Mouse (Mus musculus) CH12F3 (cell line): ENCODE data around the gene C5ar2.

Experiments
- in situ Hi-C: fragments of 300-500 bp; cut with MboI; formaldehyde crosslinking; loops from 2 replicates; pipeline ENCODE4 v1.14.3; 2020; ENCODE audit warnings: low sequenced_read_pairs

The C5ar2 gene

DNA sequence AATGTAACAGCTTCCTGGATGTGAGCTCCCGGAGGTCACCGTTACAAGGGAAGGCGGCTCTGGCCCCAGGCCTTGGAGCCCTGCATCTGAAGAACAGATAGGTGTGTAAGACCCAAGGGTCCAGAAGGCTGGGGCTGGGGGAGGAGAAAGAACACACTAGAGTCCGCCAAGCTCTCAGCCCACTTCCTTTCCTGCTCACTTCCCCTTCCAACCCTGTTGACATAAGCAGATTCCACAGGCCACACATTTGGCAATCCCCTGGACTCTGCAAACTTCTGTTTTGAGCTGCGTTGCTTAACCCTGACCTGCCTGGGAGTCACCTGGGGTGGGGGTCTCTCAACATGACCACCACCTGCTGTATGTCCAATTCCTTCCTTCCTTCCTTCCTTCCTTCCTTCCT, at the start of gene C5ar2:
Gene C5ar2, minus strand, starts transcription at position 88 of the 400 bp plus-strand sequence.
- in situ Hi-C loops, result no loop called here

DNA sequence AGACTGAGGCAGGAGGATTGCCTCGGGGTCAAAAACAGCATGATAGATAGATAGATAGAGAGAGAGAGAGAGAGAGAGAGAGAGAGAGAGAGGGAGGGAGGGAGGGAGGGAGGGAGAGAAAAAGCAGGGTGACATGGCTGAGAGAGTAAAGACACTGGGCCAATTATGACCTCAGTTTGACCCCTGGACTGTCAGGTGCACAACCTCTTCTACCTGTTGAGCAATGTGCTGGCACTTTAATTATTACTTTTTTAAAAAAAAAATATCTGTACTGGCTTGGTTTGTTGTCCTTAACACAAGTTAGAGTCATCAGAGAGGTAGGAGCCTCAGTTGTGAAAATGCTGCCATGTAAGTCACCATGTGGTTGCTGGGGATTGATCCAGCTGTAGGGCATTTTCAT, 43.8 kb upstream of the C5ar2 start:
- in situ Hi-C loops, result no loop called here

DNA sequence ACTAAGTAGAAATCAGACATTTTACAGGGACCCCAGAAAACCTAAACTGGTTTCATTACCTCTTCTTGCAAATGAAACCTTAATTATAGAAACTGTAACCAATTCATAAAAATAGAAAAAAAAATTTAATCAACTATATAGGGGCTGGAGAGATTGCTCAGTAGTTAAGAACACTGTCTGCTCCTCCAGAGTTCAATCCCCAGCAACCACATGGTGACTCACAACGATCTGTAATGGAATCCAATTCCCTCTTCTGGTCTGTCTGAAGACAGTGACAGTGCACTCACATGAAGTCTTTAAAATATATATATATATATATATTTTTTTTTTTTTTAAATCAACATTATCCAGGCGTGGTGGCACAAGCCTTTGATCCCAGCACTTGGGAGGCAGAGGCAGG, 43.1 kb upstream of the C5ar2 start:
- in situ Hi-C loops, result no loop called here

DNA sequence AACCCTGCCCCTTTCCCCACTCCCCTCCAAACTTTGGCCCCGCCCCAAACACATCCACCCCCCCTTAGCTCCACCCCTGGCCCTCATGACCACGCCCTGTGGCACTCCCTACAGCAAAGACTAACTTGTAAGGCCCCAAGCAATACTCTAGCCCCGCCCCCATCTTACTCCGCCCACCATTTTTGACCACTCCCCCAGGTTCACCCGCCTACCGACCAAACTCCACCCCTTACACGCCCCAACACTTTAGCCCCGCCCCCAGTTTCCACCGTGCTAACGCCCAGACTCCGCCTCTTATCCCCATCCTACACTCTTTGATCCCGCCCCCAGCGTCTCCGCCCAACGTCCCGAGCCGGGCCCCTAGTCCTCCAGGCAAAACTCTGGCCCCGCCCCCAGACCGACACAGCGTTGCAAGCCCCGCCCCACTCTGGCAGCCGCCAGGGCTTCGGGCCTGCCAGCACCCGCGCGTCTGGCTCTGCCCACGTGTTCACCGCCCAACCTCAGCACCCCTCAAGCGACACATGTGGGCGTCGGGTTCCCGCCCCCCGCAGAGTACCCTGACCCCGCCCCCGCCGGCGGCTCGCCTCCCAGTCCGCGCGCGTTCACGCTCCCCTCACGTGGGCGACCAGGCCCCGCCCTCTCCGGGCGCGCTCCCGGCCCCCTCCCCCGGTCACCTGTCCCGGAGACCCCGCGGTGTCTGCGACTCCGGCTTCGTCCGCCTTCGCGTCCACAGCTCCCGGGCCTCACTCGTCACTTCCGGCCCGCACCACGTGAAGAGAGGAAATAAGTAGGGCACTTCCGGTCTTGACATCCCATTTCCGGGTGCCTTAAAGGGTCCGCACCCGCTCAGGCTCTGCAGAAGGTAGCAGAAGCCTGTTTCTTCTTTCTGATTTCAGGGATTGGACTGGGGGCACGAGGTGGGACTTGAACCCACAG, 42.3 kb upstream of the C5ar2 start, which contains the start of gene Ccdc9:
Gene Ccdc9, minus strand, starts transcription at position 770 of the 936 bp plus-strand sequence.
- in situ Hi-C loops, result no loop called here

DNA sequence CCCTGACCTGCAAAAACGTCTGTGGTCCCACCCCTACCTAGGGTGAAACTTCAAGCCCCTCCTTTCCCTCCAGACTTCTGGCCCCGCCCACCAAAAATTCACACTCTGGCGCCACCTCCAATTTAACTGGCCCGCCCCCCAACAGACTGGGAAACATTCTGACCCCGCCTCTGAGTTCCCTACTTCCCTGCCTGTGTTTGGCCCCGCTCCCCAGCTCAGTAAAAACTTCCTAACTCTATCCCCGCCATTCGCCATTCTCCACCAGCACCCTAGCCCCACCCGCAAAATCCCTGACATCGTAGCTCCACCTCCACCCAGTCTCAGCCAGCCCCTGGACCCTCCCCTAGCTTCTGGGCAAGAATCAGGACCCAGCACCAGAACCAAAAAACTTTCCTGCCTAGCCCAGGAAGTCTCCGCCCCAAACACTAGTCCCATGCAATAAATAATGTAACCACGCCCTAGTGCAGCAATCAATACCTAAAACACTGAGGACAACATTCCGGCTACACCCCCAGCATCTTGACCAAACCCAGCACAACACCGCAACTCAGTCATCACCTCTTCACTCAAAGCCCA, 41.6 kb upstream of the C5ar2 start:
- in situ Hi-C loops, result no loop called here

DNA sequence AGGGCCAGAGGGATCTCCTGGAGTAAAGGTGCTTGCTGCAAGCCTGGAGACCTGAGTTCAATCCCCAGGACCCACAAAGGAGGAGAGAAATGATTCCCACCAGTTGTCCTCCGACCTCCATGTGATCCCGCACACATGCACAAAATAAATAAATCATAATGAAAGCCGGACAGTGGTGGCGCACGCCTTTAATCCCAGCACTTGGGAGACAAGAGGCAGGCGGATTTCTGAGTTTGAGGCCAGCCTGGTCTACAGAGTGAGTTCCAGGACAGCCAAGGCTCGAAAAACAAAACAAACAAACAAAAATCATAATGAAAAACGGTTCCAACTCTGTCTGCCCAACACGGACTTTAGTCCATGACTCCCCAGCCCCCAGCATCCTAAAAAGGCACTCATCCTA, 41.0 kb upstream of the C5ar2 start:
- in situ Hi-C loops, result no loop called here

DNA sequence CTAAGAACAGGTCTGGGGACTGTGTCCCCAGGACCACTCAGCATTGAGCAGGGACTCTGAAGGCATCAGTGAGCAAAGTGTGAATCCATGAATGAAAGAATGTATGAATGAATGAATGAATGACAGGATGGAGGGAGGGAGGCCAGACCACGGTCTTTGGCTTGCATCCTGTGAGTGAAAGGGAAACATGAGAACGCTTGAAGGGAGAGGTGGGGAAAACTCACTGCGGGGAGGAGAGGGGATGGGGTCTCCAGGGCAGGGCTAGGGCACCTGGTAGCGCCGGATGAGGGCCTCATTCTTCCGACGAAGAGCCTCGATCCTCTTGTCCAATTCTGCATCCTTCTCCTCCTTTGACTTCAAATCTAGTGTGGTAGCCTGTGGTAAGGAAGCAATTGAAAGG, 40.0 kb upstream of the C5ar2 start:
- in situ Hi-C loops, result no loop called here

DNA sequence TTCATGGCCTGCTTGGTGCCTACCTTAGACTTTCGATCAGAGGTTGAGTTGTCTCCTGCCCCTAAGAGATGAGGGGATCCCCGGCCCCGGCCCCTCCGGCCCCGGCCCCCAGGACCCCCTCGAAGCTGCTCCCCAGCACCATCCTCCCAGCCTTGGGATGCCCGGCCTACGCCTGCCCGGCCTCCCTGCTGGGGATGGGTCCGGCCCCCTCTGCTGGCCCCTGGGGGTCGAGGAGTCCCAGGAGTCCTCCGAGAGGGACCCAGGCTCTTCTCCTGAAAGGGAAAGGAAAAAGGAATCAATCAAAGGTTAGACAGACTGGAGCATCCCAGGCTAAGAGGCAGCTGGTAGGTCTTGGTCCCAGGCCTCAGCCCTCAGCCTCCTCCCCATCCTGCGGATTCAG, 38.4 kb upstream of the C5ar2 start:
- in situ Hi-C loops, result no loop called here

DNA sequence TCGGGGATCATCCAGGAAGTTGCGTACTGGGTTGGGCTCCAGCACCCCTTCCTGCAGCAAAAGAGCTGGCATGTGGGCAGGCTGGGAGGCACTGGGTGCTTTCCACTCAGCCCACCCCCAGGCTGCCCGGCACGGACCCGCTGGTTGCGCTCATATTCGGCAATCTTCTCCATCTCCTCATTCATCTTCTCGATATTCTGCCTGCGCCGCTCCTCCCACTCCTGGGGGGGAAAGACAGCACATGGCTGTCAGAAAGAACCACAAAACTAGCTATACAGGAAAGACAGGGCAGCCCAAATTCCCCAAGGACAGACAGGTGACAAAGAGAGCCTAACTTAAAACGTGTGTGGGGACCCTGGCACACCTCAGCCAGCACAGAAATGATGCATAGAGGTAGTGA, 36.8 kb upstream of the C5ar2 start:
- in situ Hi-C loops, result no loop called here

DNA sequence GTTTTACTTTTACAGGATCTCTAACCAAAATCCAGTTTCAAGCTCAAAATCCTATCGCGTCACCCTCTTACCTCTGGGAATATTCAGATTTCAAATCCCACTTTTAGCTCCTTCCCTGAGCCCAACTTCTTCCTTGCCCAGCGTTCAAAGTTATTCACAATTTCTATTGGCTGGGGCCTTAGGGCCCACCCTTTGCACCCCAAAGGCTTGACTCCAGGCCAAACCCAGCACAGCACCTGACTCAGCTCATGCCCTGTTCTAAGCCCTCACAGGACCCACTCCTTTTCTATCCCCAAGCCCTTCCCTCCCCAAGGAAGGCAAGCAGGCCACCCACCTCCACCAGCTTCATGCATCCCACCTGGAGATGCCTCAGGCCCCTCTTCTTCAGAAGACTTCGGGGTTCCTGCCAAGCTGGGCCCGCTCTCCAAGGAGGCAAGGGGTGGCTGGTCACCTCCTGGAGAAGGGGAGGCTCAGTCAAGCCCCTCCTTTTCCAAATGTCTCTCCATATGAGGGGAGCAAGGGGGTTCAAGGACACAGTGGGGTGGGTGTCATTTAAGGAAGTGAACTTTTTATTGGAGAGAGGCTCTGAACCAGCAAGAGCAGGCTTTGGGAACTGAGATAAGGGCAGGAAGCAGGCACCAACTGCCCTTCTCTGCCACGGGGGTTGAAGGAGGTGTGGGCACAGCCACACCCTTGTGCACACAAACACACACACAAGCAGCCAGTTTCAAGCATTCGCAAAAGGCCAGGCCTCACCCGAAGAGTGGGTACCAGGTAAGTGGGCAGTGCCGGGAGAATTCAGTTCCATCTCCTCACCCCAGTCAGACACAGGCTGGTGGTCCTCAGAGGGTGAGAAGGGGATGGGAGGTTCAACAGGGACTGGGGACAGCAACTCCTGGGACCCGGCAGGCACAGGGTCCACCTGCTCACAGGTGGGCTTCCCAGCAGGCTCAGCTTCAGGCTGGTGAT, 31.3 kb upstream of the C5ar2 start:
- in situ Hi-C loops, result no loop called here

DNA sequence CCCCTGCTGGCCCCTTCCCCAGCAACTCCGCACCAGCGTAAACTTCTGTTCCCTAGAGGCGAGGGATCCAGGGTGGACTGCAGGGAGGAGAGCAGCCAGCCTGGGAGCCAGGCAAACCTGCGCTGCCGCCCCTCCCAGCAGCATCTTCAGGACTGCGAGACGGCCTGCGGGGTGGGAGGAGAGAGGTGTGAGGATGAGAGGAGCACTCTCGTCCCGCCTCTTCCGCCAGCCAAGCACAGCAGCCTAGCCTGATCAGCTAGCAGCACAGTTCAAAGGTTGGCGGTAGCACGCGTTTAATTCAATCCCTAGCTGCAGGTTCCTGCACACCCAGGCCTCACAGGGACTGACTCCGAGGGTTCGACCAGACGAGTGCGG, 29.8 kb upstream of the C5ar2 start:
- in situ Hi-C loops, result no loop called here

DNA sequence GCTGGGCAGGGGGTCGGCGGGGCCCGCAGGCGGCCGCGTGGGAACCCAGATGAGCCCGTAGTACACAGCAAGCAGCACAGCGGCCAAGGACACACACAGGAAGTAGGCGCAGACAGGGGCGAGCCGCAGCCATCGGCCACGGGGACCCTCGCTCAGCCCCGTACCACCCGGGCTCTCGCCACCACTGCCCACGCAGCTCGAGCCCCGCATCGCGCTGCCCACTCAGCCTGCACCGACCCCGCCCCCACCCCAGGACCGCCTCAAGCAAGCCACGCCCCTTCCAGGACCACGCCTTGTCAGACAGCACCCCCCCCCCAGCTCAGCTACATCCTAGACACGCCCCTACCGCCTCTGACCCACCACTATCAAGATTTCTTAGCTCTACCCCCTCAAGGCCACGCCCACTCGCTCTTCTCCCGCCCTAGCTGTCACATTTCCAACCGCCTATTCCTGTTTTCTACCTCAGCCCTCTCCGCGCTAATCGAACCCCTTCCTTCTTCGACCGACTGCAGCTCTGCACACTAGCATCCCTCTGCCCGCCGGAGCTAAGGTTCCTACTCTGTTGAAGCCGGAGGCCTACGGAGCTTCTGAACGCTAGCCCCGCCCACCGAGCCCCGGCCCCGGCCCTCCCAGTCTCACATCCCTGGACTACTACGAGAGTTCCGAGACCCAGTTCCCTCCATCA, 29.3 kb upstream of the C5ar2 start, which contains the start of gene Inafm1:
Gene Inafm1, minus strand, starts transcription at position 537 of the 685 bp plus-strand sequence.
- in situ Hi-C loops, result no loop called here

DNA sequence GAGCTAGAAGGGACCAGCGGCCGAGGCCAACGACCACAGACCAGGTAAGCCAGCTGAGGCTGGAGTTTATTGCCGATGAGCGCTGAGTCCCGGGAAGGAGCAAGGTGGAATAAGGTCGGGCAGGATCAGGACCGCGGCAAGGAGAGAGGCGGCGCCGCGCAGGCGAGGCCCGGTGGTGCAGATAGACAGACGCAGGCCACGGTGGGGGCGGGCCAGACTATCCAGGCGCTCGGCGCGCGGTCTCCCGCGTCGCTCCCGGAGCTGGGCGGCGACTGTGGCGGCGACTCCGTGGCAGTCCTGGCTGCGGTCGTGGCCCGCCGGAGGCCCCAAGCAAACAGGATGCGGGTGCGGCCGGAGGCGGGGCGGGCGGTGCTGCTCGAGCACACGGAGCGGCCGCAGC, 28.7 kb upstream of the C5ar2 start:
- in situ Hi-C loops, result no loop called here

DNA sequence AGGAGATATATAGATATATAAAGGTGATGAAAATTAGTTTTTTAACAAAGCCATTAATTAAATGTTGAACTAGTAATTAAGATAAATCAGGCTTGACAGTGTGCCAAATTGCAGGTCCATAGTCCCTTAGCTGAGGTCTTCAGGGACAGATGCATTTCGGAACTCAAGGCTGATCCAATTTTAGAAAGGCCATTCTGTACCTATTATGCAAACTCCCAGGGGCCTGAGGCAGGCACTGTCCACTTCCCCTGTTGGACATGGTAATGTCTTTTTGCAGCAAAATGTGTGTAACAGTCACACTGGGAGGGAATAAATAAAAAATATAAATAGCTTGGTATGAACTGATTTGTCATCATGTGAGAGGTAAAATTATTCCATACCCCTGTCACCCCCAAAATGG, 27.2 kb upstream of the C5ar2 start:
- in situ Hi-C loops, result no loop called here

DNA sequence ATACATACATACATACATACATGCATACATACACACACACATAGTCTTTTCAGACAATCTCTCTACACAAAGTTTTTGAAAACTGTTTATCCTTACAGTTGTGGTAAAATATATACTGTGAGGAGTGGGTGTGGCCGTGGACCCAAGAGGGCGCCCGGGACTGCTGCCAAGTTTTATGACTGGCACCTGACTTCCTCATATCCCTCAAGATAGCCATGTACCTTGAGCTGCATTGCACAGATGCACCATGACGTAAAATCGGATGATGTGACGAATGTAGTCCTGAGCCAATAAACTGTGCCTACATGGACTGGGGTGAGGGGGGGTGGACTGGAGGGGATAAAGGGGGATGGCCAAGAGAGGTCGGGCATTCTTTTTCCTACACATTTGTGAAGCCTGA, 22.6 kb upstream of the C5ar2 start:
- in situ Hi-C loops, result loop anchor here (5.0 to 10.0 kb wide), 2 partner anchors 52 to 84 kb away; no protein-coding TSS in a partner anchor

DNA sequence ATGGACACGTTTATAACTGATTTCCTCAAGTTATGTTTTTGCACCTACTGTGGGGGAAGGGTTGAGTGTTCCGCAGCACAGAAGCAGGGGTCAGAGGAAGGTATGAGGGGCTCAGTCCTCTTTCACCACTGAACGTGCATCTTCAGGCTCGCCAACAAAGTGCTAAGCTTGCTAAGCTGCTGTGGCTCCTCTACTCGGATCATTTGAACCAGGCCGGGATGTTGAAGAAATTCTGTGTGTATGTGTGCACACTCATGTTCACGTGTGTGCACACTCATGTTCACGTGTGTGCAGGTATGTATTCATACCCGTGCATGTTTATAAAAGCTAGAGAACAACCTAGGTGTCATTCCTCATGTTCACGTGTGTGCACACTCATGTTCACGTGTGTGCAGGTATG, 21.9 kb upstream of the C5ar2 start:
- in situ Hi-C loops, result loop anchor here (5.0 to 10.0 kb wide), 2 partner anchors 51 to 84 kb away; no protein-coding TSS in a partner anchor

DNA sequence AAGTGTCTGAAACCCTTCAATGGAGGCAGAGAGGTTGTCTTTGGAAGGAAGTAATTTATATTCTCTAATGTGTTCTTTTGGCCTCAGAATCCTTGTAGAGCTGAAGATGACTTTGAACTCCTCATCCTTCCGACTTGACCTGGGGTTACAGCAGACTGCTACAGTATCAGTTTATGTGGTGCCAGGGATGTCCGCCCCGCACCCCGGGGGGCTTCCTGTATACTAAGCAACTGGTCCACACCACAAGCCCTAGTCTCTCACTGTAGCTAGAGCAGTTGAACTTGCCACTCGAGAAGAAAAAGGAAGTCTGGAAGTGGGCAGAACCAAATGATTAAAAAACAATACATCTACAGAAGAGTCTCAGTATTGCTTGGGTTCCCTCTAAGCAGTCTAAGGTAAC, 19.9 kb upstream of the C5ar2 start:
- in situ Hi-C loops, result loop anchor here (10.0 kb wide), 1 partner anchor 49 kb away; no protein-coding TSS in a partner anchor

DNA sequence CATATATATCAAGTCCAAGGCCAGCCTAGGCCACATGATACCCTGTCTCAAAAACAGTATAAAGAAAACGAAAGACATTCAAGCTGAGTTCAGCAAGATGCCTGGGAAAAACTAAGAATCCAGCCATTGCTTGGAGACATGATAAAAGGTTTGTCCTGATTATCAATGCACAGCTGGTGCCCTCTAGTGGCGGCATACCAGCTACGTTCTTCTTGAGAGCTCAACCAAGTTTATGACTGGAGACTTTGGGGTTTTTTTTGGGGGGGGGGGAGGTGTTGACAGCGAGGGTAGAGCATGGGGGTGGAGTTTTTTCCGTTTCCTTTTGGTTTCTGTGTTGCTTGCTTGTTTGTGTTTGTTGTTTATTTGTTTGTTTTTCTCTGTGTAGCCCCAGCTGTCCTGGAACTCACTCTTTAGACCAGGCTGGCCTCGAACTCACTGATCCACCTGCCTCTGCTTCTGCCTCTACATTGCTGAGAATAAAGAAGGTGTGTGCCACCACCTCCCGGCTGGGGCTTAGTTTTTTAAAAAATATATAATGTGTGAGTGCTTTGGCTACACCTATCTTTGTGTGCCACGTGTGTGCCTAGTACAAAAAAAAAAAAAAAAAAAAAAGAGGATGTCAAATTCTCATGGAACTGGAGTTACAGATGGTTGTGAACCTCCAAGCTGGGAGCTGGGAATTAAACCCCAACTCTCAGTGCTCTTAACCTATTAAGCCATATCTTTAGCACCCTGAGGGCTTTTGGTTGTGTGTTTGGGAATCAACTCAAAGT, 19.2 kb upstream of the C5ar2 start:
- in situ Hi-C loops, result loop anchor here (10.0 kb wide), 1 partner anchor 48 kb away; no protein-coding TSS in a partner anchor

DNA sequence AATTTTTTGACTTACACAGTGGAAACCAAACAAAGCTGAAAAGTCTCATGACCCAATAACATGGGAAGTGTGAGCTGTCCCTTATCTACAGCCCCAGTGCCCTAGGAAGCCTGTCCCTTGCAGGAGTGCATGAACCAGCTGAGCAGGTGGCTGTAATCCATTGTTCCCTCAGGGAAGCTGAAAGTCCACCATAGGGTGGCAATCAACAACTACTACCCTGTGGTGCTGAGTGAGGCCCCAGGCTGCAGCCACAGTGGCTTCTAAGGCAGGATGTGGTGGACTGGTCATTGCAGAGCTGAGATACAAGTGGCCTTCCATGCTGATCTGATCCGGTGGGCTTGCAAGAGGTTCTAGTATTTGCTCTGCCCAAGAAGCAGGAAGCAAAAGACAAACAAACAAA, 17.1 kb upstream of the C5ar2 start:
- in situ Hi-C loops, result loop anchor here (10.0 kb wide), 1 partner anchor 46 kb away; no protein-coding TSS in a partner anchor
